Mouse (Mus musculus) stomach, embryonic 16.5 days (tissue): Measurements from ENCODE around the gene Itpr3. TPM values are rescaled to one million over a fixed set of nuclear protein-coding genes. Genes with fewer than 3 reads are reported as not detected.

Source experiments
- ATAC-seq: fragments of 200-750 bp; cut with Nextera tagmentation; 2 replicates; pipeline ENCODE4 v1.8.0; 2017; ENCODE audit warnings: moderate number of reproducible peaks, moderate TSS enrichment; ENCODE audit not compliant: insufficient read depth, low FRiP score
- H3K27ac ChIP-seq: fragments of 300-500 bp; sonication (generic); 2 replicates; pipeline ENCODE4 v1.5.1; 2014; ENCODE audit warnings: low read length
- H3K27me3 ChIP-seq: fragments of 300-500 bp; sonication (generic); 2 replicates; pipeline ENCODE4 v1.6.1; 2014; ENCODE audit warnings: low read length, control low read depth, mixed read lengths; ENCODE audit not compliant: control insufficient read depth, insufficient read depth
- H3K36me3 ChIP-seq: fragments of 300-500 bp; sonication (generic); 2 replicates; pipeline ENCODE4 v1.6.1; 2014; ENCODE audit warnings: low read length; ENCODE audit not compliant: control insufficient read depth, insufficient read depth
- H3K4me1 ChIP-seq: fragments of 300-500 bp; sonication (generic); 2 replicates; pipeline ENCODE4 v1.6.1; 2014; ENCODE audit warnings: low read length, control low read depth, mixed read lengths; ENCODE audit not compliant: control insufficient read depth, insufficient read depth
- H3K4me2 ChIP-seq: fragments of 300-500 bp; sonication (generic); 2 replicates; pipeline ENCODE4 v1.6.1; 2014; ENCODE audit warnings: low read depth, low read length, mixed read lengths
- H3K4me3 ChIP-seq: fragments of 300-500 bp; sonication (generic); replicated peaks from 2 replicates; pipeline ENCODE4 v1.5.1; 2014; ENCODE audit warnings: mild to moderate bottlenecking, low read length
- H3K9ac ChIP-seq: fragments of 300-500 bp; sonication (generic); 2 replicates; pipeline ENCODE4 v1.6.1; 2014; ENCODE audit warnings: low read length
- H3K9me3 ChIP-seq: fragments of 300-500 bp; sonication (generic); replicated peaks from 2 replicates; pipeline ENCODE4 v1.6.1; 2016; ENCODE audit warnings: low read length, control low read depth; ENCODE audit not compliant: control insufficient read depth
- WGBS: fragments of 180-500 bp; shearing (Covaris S2); extraction: QIAGEN DNeasy Blood & Tissue Kit; methylation state at CpG from one replicate; pipeline ENCODE4 v1.1.7; 2014; 5-methylcytosine and 5-hydroxymethylcytosine counted together
- polyA plus RNA-seq: library from polyadenylated mRNA; unstranded; fragments of >200 nt; fragmentation: Nextera tagmentation; extraction: Ambion mirVana; gene quantifications from 2 replicates; pipeline ENCODE4 v1.2.1, GENCODE M21; 2015

Gene Itpr3
- polyA plus RNA-seq, 1 experiment from 2014 or later = 15.0 TPM

DNA sequence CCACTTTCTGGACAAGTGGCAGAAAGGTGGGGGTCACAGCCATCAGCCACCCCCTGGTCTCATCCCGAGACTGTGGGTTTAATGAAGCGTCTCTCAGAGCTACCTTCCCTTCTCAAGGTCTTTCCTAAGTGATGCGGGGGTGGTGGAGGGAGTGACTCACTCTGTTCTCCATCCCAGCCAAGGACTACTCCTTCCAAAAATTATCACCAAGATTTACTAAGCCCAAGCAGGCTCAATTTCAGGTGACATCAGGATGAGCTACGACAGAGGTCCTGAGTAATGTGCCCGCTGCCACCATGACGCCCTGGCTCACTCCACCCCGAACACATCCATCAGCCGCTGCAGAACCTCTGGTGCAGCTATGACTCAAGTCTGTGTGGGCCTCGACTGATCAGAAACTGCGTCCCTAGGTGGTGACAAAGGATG is 74.1 kb downstream of the Itpr3 start:
- H3K9me3 ChIP-seq = no peaks in the 10 kb centered on the region
- no peaks in the 10 kb centered on the region for H3K36me3 ChIP-seq
- H3K4me2 ChIP-seq = no peak overlapping the region
- no peak for ATAC-seq
- H3K4me1 ChIP-seq = peaks cover 32% of the 10 kb centered on the region
- no peak overlapping the region for H3K9ac ChIP-seq
- H3K27ac ChIP-seq = no peak overlapping the region
- H3K4me3 ChIP-seq = no peak overlapping the region
- 81% methylated on average over 10 of the region's 10 CpGs for WGBS
- H3K27me3 ChIP-seq = no peaks in the 10 kb centered on the region

- ATAC-seq = no peak
- Histone ChIP-seq H3K4me2 (no peak overlapping the region), H3K27me3 (no peaks in the 10 kb centered on the region), H3K4me3 (no peak overlapping the region), H3K9me3 (peaks cover 4% of the 10 kb centered on the region; the same call in 1 of the 2 replicates), H3K27ac (no peak overlapping the region), H3K4me1 (peaks cover 26% of the 10 kb centered on the region), H3K36me3 (no peaks in the 10 kb centered on the region), H3K9ac (no peak overlapping the region)
- 85% methylated on average over 10 of the region's 10 CpGs for WGBS
These were observed 75.1 kb downstream of the Itpr3 start for GRCm38 (mm10) chr17:27132238-27132637.

DNA sequence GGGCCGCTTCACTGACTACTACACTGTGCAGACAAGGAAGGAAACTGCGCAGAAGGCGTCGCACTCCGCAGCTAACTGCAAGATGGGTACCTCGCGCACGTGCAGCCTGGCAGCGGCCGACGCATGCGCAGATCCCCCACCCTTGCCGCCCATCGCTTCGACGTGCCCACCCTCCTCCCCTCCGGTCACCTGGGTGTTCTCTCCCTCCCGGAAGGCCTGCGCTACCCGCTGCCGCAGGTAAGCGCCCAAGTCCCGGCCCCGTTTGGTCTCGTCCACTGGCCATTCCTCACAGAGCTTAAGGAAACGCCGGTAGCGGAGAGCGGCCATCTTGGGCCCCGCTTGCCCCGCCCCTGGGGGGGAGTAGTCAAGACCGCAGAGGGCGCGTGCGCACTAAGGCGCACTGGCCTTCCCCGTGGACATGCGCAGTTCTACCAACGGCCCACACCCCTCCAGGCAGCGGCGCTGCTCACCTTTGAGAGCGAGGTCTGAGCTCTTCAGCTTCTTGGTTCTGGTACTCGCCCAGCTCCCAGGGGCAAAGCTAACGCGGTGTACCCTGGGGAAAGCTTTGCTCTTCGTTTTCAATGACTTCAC is 76.5 kb downstream of the Itpr3 start, which contains the start of gene Uqcc2:
Uqcc2 (minus strand) TSS at position 366 of the 591 bp plus-strand sequence.
- Histone ChIP-seq H3K4me3 (peak within 1 kb of the TSS; percentile 77), H3K9ac (peak within 1 kb of the TSS; percentile 81), H3K4me1 (peaks cover 26% of the 10 kb centered on the region), H3K9me3 (peaks cover 4% of the 10 kb centered on the region; the same call in 1 of the 2 replicates), H3K36me3 (no peaks in the 10 kb centered on the region), H3K27me3 (no peaks in the 10 kb centered on the region), H3K27ac (no peak within 1 kb of the TSS; the same call in 1 of the 2 replicates), H3K4me2 (peak within 1 kb of the TSS; percentile 68)
- WGBS = 0% methylated on average over 46 of the region's 46 CpGs
- peak; percentile 96 for ATAC-seq

DNA sequence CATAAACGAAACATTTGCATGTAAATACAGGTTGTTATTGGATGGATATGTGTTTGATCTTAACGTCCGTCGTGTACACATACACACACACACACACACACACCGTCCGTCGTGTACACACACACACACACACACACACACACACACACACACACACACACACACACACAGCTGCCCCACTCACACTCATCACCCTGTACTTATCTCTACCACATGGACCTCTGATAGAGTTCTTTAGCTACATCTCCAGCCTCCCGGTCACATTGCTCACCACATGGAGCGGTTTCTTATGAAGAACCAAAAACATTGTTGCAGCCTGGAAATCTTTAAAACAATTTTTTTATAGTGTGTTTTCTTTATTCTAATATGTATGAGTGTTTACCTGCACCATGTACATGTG is 77.1 kb downstream of the Itpr3 start:
- Histone ChIP-seq H3K9ac (peak overlapping the region; percentile 81), H3K27me3 (no peaks in the 10 kb centered on the region)

GRCm38 (mm10) chr17:27134715-27135114 is 77.6 kb downstream of the Itpr3 start:
- H3K4me2 ChIP-seq = no peak overlapping the region
- H3K36me3 ChIP-seq = no peaks in the 10 kb centered on the region
- no peak overlapping the region for H3K27ac ChIP-seq
- H3K27me3 ChIP-seq = no peaks in the 10 kb centered on the region
- WGBS = 26% methylated on average over 3 of the region's 3 CpGs
- peaks cover 4% of the 10 kb centered on the region; the same call in 1 of the 2 replicates for H3K9me3 ChIP-seq
- no peak overlapping the region for H3K9ac ChIP-seq
- peaks cover 26% of the 10 kb centered on the region for H3K4me1 ChIP-seq
- no peak overlapping the region for H3K4me3 ChIP-seq
- no peak for ATAC-seq

More for the DNA sequence above, 77.1 kb downstream of the Itpr3 start:
- H3K9me3 ChIP-seq = peaks cover 4% of the 10 kb centered on the region; the same call in 1 of the 2 replicates
- no peak overlapping the region for H3K27ac ChIP-seq
- H3K4me1 ChIP-seq = peaks cover 26% of the 10 kb centered on the region
- H3K4me2 ChIP-seq = peak overlapping the region; percentile 68
- no peaks in the 10 kb centered on the region for H3K36me3 ChIP-seq
- no peak for ATAC-seq
- WGBS = 23% methylated on average over 9 of the region's 9 CpGs
- peak overlapping the region; percentile 77 for H3K4me3 ChIP-seq

DNA sequence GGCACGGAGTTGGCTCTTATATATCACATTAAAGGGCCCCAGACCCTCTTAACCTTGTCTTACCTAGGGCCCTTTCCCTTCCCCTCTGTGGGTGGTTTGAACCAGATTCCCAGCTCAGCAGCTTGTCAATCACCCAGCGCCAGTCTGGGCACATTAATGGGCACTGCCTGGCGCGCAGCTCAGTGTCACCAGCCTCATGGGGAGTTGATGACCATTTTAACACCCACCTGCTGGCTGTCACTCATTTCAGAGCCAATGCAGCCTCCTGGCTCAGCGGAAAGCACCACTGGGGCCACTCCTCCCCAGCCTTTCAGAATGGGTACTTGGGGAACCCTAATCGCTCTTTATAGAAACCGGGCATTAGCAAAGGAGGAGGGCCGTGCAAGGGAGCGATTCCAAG is 81.3 kb downstream of the Itpr3 start:
- 83% methylated on average over 9 of the region's 9 CpGs for WGBS
- H3K4me1 ChIP-seq = peaks cover 10% of the 10 kb centered on the region; the same call in 1 of the 2 replicates
- H3K9ac ChIP-seq = no peak overlapping the region
- no peaks in the 10 kb centered on the region for H3K27me3 ChIP-seq
- no peaks in the 10 kb centered on the region for H3K36me3 ChIP-seq
- ATAC-seq = no peak
- H3K4me2 ChIP-seq = no peak overlapping the region
- H3K4me3 ChIP-seq = no peak overlapping the region
- H3K27ac ChIP-seq = no peak overlapping the region
- H3K9me3 ChIP-seq = peaks cover 4% of the 10 kb centered on the region; the same call in 1 of the 2 replicates

- ATAC-seq = no peak
- Histone ChIP-seq H3K27ac (no peak overlapping the region), H3K4me3 (no peak overlapping the region), H3K9ac (no peak overlapping the region), H3K4me2 (no peak overlapping the region), H3K4me1 (peaks cover 7% of the 10 kb centered on the region; the same call in 1 of the 2 replicates), H3K9me3 (peaks cover 4% of the 10 kb centered on the region; the same call in 1 of the 2 replicates), H3K27me3 (no peaks in the 10 kb centered on the region), H3K36me3 (no peaks in the 10 kb centered on the region)
- WGBS = 55% methylated on average over 7 of the region's 7 CpGs
These were observed 82.2 kb downstream of the Itpr3 start for GRCm38 (mm10) chr17:27139304-27139703.

- 60% methylated on average over 9 of the region's 9 CpGs for WGBS
- no peak overlapping the region for H3K4me2 ChIP-seq
These were observed 83.2 kb downstream of the Itpr3 start for GRCm38 (mm10) chr17:27140262-27140661.

GRCm38 (mm10) chr17:27141971-27142450 is 84.9 kb downstream of the Itpr3 start:
- Histone ChIP-seq H3K9me3 (no peaks in the 10 kb centered on the region), H3K9ac (peak overlapping the region; percentile 52), H3K4me3 (no peak overlapping the region), H3K27ac (peak overlapping the region; percentile 72), H3K36me3 (no peaks in the 10 kb centered on the region), H3K4me2 (peak overlapping the region; percentile 42), H3K4me1 (peaks cover 11% of the 10 kb centered on the region; the same call in 1 of the 2 replicates), H3K27me3 (no peaks in the 10 kb centered on the region)
- WGBS = 24% methylated on average over 10 of the region's 10 CpGs
- ATAC-seq = peak; percentile 74

More at GRCm38 (mm10) chr17:27140262-27140661, 83.2 kb downstream of the Itpr3 start:
- no peak for ATAC-seq
- Histone ChIP-seq H3K27me3 (no peaks in the 10 kb centered on the region), H3K4me3 (no peak overlapping the region), H3K9me3 (peaks cover 4% of the 10 kb centered on the region; the same call in 1 of the 2 replicates), H3K4me1 (peaks cover 7% of the 10 kb centered on the region; the same call in 1 of the 2 replicates), H3K9ac (no peak overlapping the region), H3K27ac (no peak overlapping the region), H3K36me3 (no peaks in the 10 kb centered on the region)
